Mouse (Mus musculus): ENCODE measurements at regions not wholly inside any gene's neighbourhood (a gene's known extent, or its start where the extent isn't known, plus 50 kb on each side); places are given as distances from the start of the nearest gene placed in this dataset.

- no peak for TF ChIP-seq POLR2A (IDR thresholded peaks at IDR 0.05; ENCODE audit: borderline replicate concordance, control insufficient read depth, low read depth, low read length)
- no peak for TF ChIP-seq CTCF (IDR thresholded peaks at IDR 0.05; ENCODE audit: control insufficient read depth, insufficient read depth, low read length)
These were observed 315.2 kb downstream of the Dcdc2c start for GRCm38 (mm10) chr12:28237041-28237440.

Measured in bone marrow, adult 2 months (tissue).